Mouse (Mus musculus): ENCODE results near the gene Vamp2. TPM values are rescaled to one million over a fixed set of nuclear protein-coding genes. Genes with fewer than 3 reads are reported as not detected.

Vamp2 gene
- polyA plus RNA-seq, 1 experiment from 2014 or later: 355 TPM

DNA sequence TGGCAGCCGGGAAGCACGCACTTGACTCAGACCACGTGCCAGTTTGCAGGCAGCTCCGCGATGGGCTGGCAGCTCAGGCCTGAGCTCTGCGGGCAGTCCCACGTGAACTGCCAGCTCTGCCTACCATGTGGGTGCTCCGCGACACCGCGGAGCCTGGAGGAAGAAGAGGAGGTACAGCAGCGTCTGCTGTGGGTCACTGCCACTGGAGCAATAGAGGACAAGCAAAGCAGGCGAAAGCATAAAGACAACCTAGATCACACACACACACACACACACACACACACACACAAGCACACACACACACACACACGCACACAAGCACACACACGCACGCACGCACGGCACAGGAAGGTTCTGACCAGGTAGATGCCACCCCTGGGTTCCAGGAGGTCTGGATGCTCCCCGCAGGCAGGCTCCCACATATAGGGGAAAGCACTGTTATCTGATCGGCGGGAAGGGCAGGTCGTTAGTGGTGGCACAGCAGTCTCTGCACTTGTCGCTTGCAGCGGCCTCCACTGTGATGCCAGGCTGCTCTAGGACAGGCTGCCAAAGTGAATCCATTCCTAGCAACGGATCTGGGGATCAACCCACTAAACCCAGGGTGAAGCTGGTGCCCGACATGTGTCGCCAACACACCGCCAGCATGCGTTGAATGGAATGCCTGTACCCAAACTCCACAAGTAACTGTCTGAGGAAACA is 22.0 kb upstream of the Vamp2 start:
- no peak for ATAC-seq (ENCODE audit: low FRiP score)
- Histone ChIP-seq H3K36me3 (no peaks in the 10 kb centered on the region), H3K4me3 (replicated peaks) (peak overlapping the region; percentile 44), H3K27ac (replicated peaks) (peak overlapping the region; percentile 49), H3K4me2 (peak overlapping the region; percentile 91), H3K4me1 (peaks cover 50% of the 10 kb centered on the region), H3K9me3 (replicated peaks) (no peaks in the 10 kb centered on the region), H3K9ac (replicated peaks) (peak overlapping the region; percentile 52), H3K27me3 (replicated peaks) (no peaks in the 10 kb centered on the region)
- 1% methylated on average over 29 of the region's 29 CpGs for WGBS

GRCm38 (mm10) chr11:69066956-69067355 is 21.3 kb upstream of the Vamp2 start:
- Histone ChIP-seq H3K9me3 (replicated peaks) (no peaks in the 10 kb centered on the region), H3K27ac (replicated peaks) (peak overlapping the region; percentile 49), H3K36me3 (no peaks in the 10 kb centered on the region), H3K4me1 (peaks cover 50% of the 10 kb centered on the region), H3K4me3 (replicated peaks) (peak overlapping the region; percentile 44), H3K4me2 (peak overlapping the region; percentile 91), H3K9ac (replicated peaks) (peak overlapping the region; percentile 52), H3K27me3 (replicated peaks) (no peaks in the 10 kb centered on the region)
- WGBS: 12% methylated on average over 8 of the region's 8 CpGs
- no peak for ATAC-seq (ENCODE audit: low FRiP score)

DNA sequence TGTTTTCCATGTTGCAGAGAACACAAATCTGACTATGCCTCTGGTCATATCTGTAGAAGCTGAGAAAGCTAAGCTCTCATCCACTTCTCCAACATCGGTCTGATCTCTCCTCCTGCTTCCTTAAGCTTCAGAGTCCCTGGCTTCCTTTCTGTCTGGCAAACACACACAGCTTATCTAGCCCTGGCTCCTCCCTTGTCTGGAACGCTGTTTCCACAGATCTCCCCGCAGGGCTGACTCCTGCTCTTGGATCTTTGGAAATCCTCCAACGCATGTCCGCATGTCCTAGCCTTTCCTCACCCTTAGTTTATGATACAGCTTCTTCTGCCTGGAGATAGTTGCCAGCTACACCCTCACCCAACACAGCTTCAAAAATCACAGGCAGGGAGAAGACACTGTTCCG is 20.7 kb upstream of the Vamp2 start:
- H3K9me3 ChIP-seq (replicated peaks): no peaks in the 10 kb centered on the region
- peaks cover 53% of the 10 kb centered on the region for H3K4me1 ChIP-seq
- ATAC-seq (ENCODE audit: low FRiP score): no peak
- H3K27ac ChIP-seq (replicated peaks): no peak overlapping the region
- no peaks in the 10 kb centered on the region for H3K27me3 ChIP-seq (replicated peaks)
- WGBS: 67% methylated on average over 6 of the region's 6 CpGs
- peak overlapping the region; percentile 52; the same call in 1 of the 2 replicates for H3K9ac ChIP-seq (replicated peaks)
- no peak overlapping the region for H3K4me3 ChIP-seq (replicated peaks)
- H3K36me3 ChIP-seq: no peaks in the 10 kb centered on the region
- H3K4me2 ChIP-seq: no peak overlapping the region

DNA sequence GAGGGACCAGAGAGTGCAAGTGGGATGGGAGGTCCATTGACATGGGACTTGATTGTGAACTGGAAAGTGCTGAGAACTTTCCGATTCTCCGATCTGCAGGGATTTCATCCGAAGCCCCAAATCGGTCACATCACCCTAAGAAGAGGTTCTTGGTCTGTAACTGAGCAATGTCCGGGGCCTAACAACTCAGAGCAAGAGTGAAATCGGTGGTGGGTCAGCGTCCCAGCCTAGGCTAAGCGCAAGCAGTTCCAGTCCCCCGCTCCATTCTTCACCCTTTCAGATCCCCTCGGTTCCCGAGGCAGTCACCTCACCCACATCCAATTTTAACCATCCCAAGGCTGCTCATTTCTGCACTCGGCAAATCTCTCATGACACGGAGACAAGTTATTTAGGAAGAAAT is 18.2 kb upstream of the Vamp2 start:
- no peaks in the 10 kb centered on the region for H3K27me3 ChIP-seq (replicated peaks)
- no peaks in the 10 kb centered on the region for H3K36me3 ChIP-seq
- H3K27ac ChIP-seq (replicated peaks): peak overlapping the region; percentile 87
- WGBS: 2% methylated on average over 13 of the region's 13 CpGs
- peak overlapping the region; percentile 78 for H3K4me2 ChIP-seq
- peak overlapping the region; percentile 70 for H3K4me3 ChIP-seq (replicated peaks)
- ATAC-seq (ENCODE audit: low FRiP score): no peak
- H3K9ac ChIP-seq (replicated peaks): peak overlapping the region; percentile 79
- H3K9me3 ChIP-seq (replicated peaks): no peaks in the 10 kb centered on the region
- peaks cover 60% of the 10 kb centered on the region for H3K4me1 ChIP-seq

DNA sequence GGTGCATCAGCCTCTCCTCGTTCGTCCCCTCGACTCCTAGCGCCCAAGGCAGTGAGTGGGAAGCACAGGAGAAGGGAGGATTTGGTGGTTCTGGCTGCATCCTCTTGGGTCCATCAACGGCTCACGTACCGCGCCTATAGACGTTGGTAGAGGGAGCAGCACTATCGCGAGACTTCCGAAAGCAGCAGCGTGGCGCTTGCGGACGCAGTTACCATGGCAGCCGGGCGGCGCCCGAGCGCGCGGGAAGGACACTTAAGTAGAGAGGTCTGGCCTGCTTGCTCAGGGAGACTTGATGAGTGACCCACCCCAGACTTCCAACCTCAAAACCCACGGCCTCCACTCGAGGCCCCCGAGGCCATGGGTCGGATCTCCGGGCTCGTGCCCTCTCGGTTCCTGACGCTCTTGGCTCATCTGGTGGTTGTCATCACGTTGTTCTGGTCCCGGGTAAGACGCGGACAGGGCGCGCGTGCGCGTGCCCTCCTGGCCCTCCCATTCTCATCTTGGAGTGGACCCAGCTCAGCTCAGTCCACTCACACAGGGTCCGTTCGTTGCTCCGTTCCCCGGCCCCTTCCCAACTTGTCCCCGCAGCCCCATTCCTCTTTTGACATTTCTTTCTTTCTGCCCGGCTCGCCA is 17.6 kb upstream of the Vamp2 start, which contains the start of gene Tmem107:
Gene Tmem107 (plus strand): TSS at position 217 of the 633 bp plus-strand sequence.
- Histone ChIP-seq H3K36me3 (no peaks in the 10 kb centered on the region), H3K4me1 (peaks cover 59% of the 10 kb centered on the region), H3K27me3 (replicated peaks) (no peaks in the 10 kb centered on the region), H3K4me2 (peak within 1 kb of the TSS; percentile 78), H3K9me3 (replicated peaks) (no peaks in the 10 kb centered on the region), H3K4me3 (replicated peaks) (peak within 1 kb of the TSS; percentile 70), H3K27ac (replicated peaks) (peak within 1 kb of the TSS; percentile 87), H3K9ac (replicated peaks) (peak within 1 kb of the TSS; percentile 79)
- under 1% methylated on average over 47 of the region's 47 CpGs for WGBS
- ATAC-seq (ENCODE audit: low FRiP score): peak; percentile 88

DNA sequence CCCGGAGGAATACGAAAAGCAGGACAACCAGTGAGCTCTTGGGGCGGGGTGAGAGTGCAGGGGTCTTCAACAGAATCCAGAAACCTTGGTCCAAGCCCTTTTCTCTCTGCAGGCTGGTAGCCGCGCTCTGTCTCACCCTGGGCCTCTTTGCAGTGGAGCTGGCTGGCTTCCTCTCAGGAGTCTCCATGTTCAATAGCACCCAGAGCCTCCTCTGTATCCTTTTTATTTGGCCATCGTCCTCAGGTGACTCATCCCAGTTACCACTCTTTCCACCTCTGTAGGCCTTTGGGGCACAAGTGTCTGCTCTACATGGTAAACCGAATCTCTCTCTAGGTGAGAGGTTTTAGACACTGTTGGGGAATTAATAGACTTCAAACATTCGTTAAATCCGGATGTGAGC is 17.0 kb upstream of the Vamp2 start:
- peaks cover 53% of the 10 kb centered on the region for H3K4me1 ChIP-seq
- ATAC-seq (ENCODE audit: low FRiP score): no peak
- WGBS: 25% methylated on average over 9 of the region's 9 CpGs

DNA sequence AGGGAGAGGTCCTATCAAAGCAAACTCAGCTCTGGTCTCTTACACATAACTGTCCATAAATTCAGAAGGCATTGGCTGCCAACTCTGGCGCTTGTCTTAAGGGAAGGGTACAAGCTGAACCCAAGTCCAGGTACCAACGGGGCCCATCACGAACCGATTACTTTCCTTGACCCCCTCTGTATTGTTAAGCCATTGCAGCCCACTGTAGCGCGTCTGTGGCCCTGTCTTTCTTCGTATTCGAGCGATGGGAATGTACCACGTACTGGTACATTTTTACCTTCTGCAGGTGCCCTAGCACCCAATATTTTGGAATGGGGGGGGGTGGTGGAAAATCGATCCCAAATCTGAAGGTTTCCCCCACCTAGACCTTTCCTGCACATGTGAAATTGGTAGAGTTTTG is 16.1 kb upstream of the Vamp2 start:
- WGBS: 87% methylated on average over 11 of the region's 11 CpGs
- no peaks in the 10 kb centered on the region for H3K9me3 ChIP-seq (replicated peaks)
- H3K36me3 ChIP-seq: no peaks in the 10 kb centered on the region
- ATAC-seq (ENCODE audit: low FRiP score): no peak
- peak overlapping the region; percentile 94 for H3K27ac ChIP-seq (replicated peaks)
- no peaks in the 10 kb centered on the region for H3K27me3 ChIP-seq (replicated peaks)
- peak overlapping the region; percentile 35 for H3K4me3 ChIP-seq (replicated peaks)
- H3K9ac ChIP-seq (replicated peaks): peak overlapping the region; percentile 47; the same call in 1 of the 2 replicates
- H3K4me2 ChIP-seq: peak overlapping the region; percentile 78
- peaks cover 47% of the 10 kb centered on the region for H3K4me1 ChIP-seq

More for the DNA sequence above, 17.0 kb upstream of the Vamp2 start:
- H3K9ac ChIP-seq (replicated peaks): peak overlapping the region; percentile 79
- peak overlapping the region; percentile 70 for H3K4me3 ChIP-seq (replicated peaks)
- no peaks in the 10 kb centered on the region for H3K27me3 ChIP-seq (replicated peaks)
- H3K9me3 ChIP-seq (replicated peaks): no peaks in the 10 kb centered on the region
- H3K27ac ChIP-seq (replicated peaks): peak overlapping the region; percentile 87
- peak overlapping the region; percentile 78 for H3K4me2 ChIP-seq
- no peaks in the 10 kb centered on the region for H3K36me3 ChIP-seq

DNA sequence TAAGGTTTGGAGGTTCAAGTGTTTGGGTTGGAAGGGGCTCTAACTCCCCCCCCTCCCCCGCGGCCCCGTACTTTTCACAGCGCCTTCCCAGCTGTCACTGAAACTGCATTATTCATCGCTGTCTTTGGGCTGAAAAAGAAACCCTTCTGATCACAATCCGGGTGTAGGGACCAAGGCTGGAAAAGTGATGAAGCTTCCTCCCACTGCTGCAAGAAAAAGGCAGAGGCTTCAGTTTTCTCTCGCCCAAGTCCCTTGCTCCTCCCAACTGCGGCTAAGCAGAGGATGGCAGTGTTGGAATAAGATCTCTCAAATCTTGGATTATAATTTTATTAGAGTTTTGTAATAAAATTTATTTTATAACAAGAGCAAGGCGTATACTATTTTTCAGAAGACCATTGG is 15.6 kb upstream of the Vamp2 start:
- H3K9me3 ChIP-seq (replicated peaks): no peaks in the 10 kb centered on the region
- peak overlapping the region; percentile 47 for H3K9ac ChIP-seq (replicated peaks)
- ATAC-seq (ENCODE audit: low FRiP score): no peak
- 8% methylated on average over 9 of the region's 9 CpGs for WGBS
- H3K27me3 ChIP-seq (replicated peaks): no peaks in the 10 kb centered on the region
- peak overlapping the region; percentile 35 for H3K4me3 ChIP-seq (replicated peaks)
- no peaks in the 10 kb centered on the region for H3K36me3 ChIP-seq
- peak overlapping the region; percentile 78 for H3K4me2 ChIP-seq
- peak overlapping the region; percentile 94 for H3K27ac ChIP-seq (replicated peaks)
- peaks cover 47% of the 10 kb centered on the region for H3K4me1 ChIP-seq

DNA sequence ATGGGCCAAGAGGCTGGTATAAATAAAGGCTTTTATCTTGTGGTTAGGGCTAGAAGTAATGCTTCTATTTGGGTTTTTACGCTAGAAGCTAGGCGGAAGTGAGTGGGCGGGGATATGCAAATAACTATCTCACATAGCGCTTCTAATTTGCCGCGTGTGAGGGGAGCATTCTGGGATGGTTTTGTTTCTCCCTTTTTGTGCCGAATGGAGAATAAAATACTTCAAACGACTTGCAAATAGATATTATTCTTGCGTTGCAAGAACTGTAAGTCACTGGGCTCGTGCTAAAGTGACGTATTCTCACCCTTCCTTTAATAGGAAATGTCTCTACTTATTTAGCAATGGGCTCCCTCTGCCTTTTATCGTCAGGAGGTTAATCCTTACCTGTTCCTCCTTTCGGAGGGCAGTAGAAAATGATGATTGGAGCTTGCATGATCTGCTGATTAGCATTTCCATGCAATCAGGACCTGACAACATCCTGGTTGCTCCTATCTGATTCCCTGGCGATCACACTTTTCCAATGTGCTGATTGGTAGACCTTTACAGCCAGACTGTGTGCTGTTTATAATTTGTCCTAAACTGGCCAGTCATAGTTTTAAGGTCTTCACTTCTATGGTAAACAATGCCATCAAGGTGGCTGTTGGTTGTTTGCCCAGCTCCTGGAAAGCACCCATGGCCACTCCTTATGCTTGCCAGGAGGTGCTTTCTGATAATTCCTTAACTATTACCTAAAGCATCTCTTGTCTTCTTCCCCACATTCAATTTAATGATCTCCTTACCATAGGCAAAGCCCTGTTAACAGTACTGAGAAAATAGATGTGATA is 15.0 kb upstream of the Vamp2 start:
- Histone ChIP-seq H3K36me3 (no peaks in the 10 kb centered on the region), H3K4me2 (peak overlapping the region; percentile 78), H3K27ac (replicated peaks) (peak overlapping the region; percentile 94), H3K9me3 (replicated peaks) (no peaks in the 10 kb centered on the region), H3K9ac (replicated peaks) (peak overlapping the region; percentile 47), H3K4me1 (peaks cover 47% of the 10 kb centered on the region), H3K4me3 (replicated peaks) (peak overlapping the region; percentile 35), H3K27me3 (replicated peaks) (no peaks in the 10 kb centered on the region)
- WGBS: under 1% methylated on average over 14 of the region's 14 CpGs
- ATAC-seq (ENCODE audit: low FRiP score): peak; percentile 81

GRCm38 (mm10) chr11:69073951-69074775 is 14.1 kb upstream of the Vamp2 start:
- no peak for ATAC-seq (ENCODE audit: low FRiP score)
- Histone ChIP-seq H3K4me2 (no peak overlapping the region), H3K27me3 (replicated peaks) (no peaks in the 10 kb centered on the region), H3K4me1 (peaks cover 47% of the 10 kb centered on the region), H3K4me3 (replicated peaks) (no peak overlapping the region), H3K27ac (replicated peaks) (peak overlapping the region; percentile 94), H3K9me3 (replicated peaks) (no peaks in the 10 kb centered on the region), H3K9ac (replicated peaks) (no peak overlapping the region), H3K36me3 (no peaks in the 10 kb centered on the region)
- WGBS: 31% methylated on average over 6 of the region's 6 CpGs

DNA sequence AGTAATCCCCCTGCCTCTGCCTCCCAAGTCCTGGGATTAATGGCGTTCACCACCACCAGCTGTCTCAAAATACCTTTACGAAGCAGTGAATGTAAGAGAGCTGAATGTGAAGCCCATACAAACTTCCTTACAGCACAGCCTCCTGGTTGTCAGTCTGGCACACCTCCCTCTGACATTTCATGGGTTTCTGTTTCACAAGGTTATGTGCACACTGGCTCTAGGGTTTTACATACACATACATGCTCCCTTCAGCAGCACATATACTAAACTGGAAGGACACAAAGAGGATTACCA is 13.6 kb upstream of the Vamp2 start:
- 69% methylated on average over 2 of the region's 2 CpGs for whole genome bisulfite sequencing
- peaks cover 46% of the 10 kb centered on the region for H3K4me1 ChIP-seq
- no peak overlapping the region for H3K4me3 ChIP-seq (replicated peaks)
- no peaks in the 10 kb centered on the region for H3K36me3 ChIP-seq
- H3K9me3 ChIP-seq (replicated peaks): no peaks in the 10 kb centered on the region
- no peaks in the 10 kb centered on the region for H3K27me3 ChIP-seq (replicated peaks)
- H3K9ac ChIP-seq (replicated peaks): no peak overlapping the region
- ATAC-seq (ENCODE audit: low FRiP score): no peak
- peak overlapping the region; percentile 94; the same call in 1 of the 2 replicates for H3K27ac ChIP-seq (replicated peaks)
- no peak overlapping the region for H3K4me2 ChIP-seq

All from neural tube, embryonic 15.5 days (tissue).